Mouse (Mus musculus): ENCODE results near the gene Rnf113a2.

DNA sequence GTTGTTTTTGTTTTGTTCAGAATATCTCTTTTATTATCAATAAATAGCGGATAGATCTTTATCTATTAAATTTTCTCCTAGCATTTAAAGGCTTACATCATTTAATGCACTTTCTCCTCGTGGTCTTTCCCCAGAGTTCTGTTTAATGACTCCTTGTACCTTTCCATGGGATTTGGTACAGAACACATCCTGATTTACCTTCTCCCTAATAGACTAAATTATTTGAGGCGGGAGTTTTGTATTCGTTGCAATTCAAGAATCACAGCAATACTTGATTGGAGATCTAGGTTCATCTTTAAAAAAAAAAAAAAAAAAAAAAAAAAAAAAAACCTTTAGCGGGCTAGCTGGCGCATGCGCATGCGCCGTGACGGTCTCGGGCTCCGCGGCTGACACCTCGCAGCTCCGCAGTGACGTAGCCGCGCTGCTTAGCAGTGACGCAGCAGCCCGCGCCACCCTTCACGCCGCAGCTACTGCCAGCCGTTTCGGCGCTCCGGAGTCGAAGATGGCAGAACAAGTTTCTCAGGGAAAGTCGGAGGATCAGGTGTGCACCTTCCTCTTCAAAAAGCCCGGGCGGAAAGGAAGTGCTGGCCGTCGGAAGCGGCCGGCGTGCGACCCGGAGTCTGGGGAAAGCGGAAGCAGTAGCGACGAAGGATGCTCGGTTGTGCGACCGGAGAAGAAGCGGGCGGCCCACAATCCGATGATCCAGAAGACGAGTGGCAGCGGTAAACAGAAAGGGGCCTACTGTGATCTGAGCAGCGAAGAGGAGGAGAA, at the start of gene Rnf113a2:
- no peak for TF ChIP-seq EP300 (IDR thresholded peaks at IDR 0.05; ENCODE audit: low read depth in 1 of 2, low read length in 2 of 2)
- TF ChIP-seq CTCF (IDR thresholded peaks at IDR 0.05 in 2 of 3, conservative IDR thresholded peaks at IDR 0.05 in 1 of 3; ENCODE audit: control insufficient read depth in 1 of 3, insufficient read depth in 1 of 3, low read depth in 2 of 3, low read length in 3 of 3, poor library complexity in 1 of 3, severe bottlenecking in 1 of 3), result no peak
- TF ChIP-seq GABPA (IDR thresholded peaks at IDR 0.05; ENCODE audit: low read depth, low read length), result no peak
- no peak for TF ChIP-seq POLR2AphosphoS2 (IDR thresholded peaks at IDR 0.05; ENCODE audit: low read length)

Data from MEL (cell line).